Comparison of ENCODE assay signal across 10 mouse cellular contexts in the genomic region with DNA sequence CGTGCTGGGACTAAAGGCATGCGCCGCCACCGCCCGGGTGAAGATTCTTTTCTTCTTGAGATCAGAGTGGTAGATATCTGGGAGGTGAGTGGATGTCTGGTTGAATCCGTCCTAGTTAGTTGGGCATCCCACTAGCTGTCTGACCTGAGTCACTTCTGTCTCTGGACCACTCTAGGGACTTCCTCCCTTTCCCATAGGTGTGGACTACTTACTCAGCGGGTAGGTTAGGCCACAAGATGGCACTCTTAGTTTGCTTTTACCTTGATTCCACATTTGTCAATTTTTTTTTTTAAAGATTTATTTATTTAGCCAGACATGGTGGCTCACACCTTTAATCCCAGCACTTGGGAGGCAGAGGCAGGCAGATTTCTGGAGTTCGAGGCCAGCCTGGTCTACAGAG. TPM values are rescaled to one million over a fixed set of nuclear protein-coding genes. Genes with fewer than 3 reads are reported as not detected.
DNase-seq lines count a peak whose midpoint lies in the region; ATAC-seq and TF ChIP-seq lines count a peak whose summit lies in the region.
"Had no signal": no experiment of that assay in that cellular context is flagged by ENCODE, and none has a peak within 500 bp of the region (broad histone marks: within the 10 kb centered on the region; RNA-seq: fewer than 3 reads in every experiment).

No protein-coding gene starts in this region.

- H3K27ac ChIP-seq in hindbrain, postnatal 0 days: no peak overlapping the region
- H3K27ac ChIP-seq in hindbrain, embryonic 10.5 days: no peak overlapping the region
- no peak overlapping the region for H3K27ac ChIP-seq in stomach, postnatal 0 days (replicated peaks)
- H3K27ac ChIP-seq in neural tube, embryonic 15.5 days (replicated peaks): no peak overlapping the region
- no peak overlapping the region for H3K27ac ChIP-seq in midbrain, embryonic 16.5 days (ENCODE audit: low read length)
- H3K27ac ChIP-seq: embryonic facial prominence, embryonic 13.5 days; heart, embryonic 10.5 days had no signal

- no peak overlapping the region for H3K9ac ChIP-seq in hindbrain, postnatal 0 days (replicated peaks; ENCODE audit: low read length)
- H3K9ac ChIP-seq in stomach, postnatal 0 days (ENCODE audit: low read length): no peak overlapping the region
- H3K9ac ChIP-seq in neural tube, embryonic 15.5 days (replicated peaks): no peak overlapping the region
- H3K9ac ChIP-seq in midbrain, embryonic 16.5 days (ENCODE audit: low read depth, low read length): no peak overlapping the region
- H3K9ac ChIP-seq: embryonic facial prominence, embryonic 13.5 days had no signal

- no peak for ATAC-seq in hindbrain, postnatal 0 days
- ATAC-seq in stomach, postnatal 0 days (ENCODE audit: low FRiP score, low TSS enrichment): no peak
- ATAC-seq in neural tube, embryonic 15.5 days (ENCODE audit: low FRiP score): no peak
- ATAC-seq in midbrain, embryonic 16.5 days: no peak

- TF ChIP-seq CTCF in hindbrain, postnatal 0 days (IDR thresholded peaks at IDR 0.05; ENCODE audit: low read depth): peak; percentile 57
- TF ChIP-seq CTCF in stomach, postnatal 0 days (IDR thresholded peaks at IDR 0.05; ENCODE audit: low read depth): peak; percentile 70

- no peak for TF ChIP-seq EP300 in stomach, postnatal 0 days (optimal IDR thresholded peaks at IDR 0.05)

- H3K4me3 ChIP-seq in hindbrain, postnatal 0 days (ENCODE audit: low read length): no peak overlapping the region
- no peak overlapping the region for H3K4me3 ChIP-seq in hindbrain, embryonic 10.5 days
- H3K4me3 ChIP-seq in stomach, postnatal 0 days (ENCODE audit: low read depth, low read length): no peak overlapping the region
- H3K4me3 ChIP-seq in neural tube, embryonic 15.5 days (replicated peaks): no peak overlapping the region
- H3K4me3 ChIP-seq in midbrain, embryonic 16.5 days (ENCODE audit: low read depth, low read length): no peak overlapping the region
- H3K4me3 ChIP-seq: embryonic facial prominence, embryonic 13.5 days; heart, embryonic 10.5 days had no signal

- no peak overlapping the region for H3K4me2 ChIP-seq in hindbrain, postnatal 0 days (ENCODE audit: low read depth, low read length)
- H3K4me2 ChIP-seq in stomach, postnatal 0 days (replicated peaks; ENCODE audit: low read depth): no peak overlapping the region
- no peak overlapping the region for H3K4me2 ChIP-seq in neural tube, embryonic 15.5 days
- no peak overlapping the region for H3K4me2 ChIP-seq in midbrain, embryonic 16.5 days (ENCODE audit: low read length)
- H3K4me2 ChIP-seq: embryonic facial prominence, embryonic 13.5 days had no signal

- H3K4me1 ChIP-seq in hindbrain, postnatal 0 days (ENCODE audit: insufficient read depth, low read length): no peaks in the 10 kb centered on the region
- H3K4me1 ChIP-seq in hindbrain, embryonic 10.5 days (replicated peaks): peaks cover 7% of the 10 kb centered on the region
- no peaks in the 10 kb centered on the region for H3K4me1 ChIP-seq in stomach, postnatal 0 days (replicated peaks; ENCODE audit: control insufficient read depth, insufficient read depth)
- no peaks in the 10 kb centered on the region for H3K4me1 ChIP-seq in neural tube, embryonic 15.5 days
- H3K4me1 ChIP-seq in midbrain, embryonic 16.5 days (ENCODE audit: control insufficient read depth, insufficient read depth, low read length): no peaks in the 10 kb centered on the region
- H3K4me1 ChIP-seq: embryonic facial prominence, embryonic 13.5 days had no signal

- no peaks in the 10 kb centered on the region for H3K27me3 ChIP-seq in hindbrain, postnatal 0 days (ENCODE audit: insufficient read depth, low read length)
- H3K27me3 ChIP-seq in hindbrain, embryonic 10.5 days (ENCODE audit: insufficient read depth, poor library complexity, severe bottlenecking): no peaks in the 10 kb centered on the region
- H3K27me3 ChIP-seq in stomach, postnatal 0 days (ENCODE audit: control insufficient read depth, insufficient read depth, low read length): no peaks in the 10 kb centered on the region
- H3K27me3 ChIP-seq in neural tube, embryonic 15.5 days (replicated peaks): no peaks in the 10 kb centered on the region
- no peaks in the 10 kb centered on the region for H3K27me3 ChIP-seq in midbrain, embryonic 16.5 days (ENCODE audit: control insufficient read depth, insufficient read depth, low read depth, low read length)
- H3K27me3 ChIP-seq: embryonic facial prominence, embryonic 13.5 days had no signal

- 93% methylated on average over 8 of the region's 8 CpGs for WGBS in hindbrain, postnatal 0 days
- 94% methylated on average over 8 of the region's 8 CpGs for WGBS in hindbrain, embryonic 10.5 days
- 88% methylated on average over 8 of the region's 8 CpGs for WGBS in stomach, postnatal 0 days
- WGBS in neural tube, embryonic 15.5 days: 93% methylated on average over 8 of the region's 8 CpGs
- 93% methylated on average over 8 of the region's 8 CpGs for WGBS in midbrain, embryonic 16.5 days

- H3K9me3 ChIP-seq in hindbrain, postnatal 0 days (ENCODE audit: low read length): no peaks in the 10 kb centered on the region
- no peaks in the 10 kb centered on the region for H3K9me3 ChIP-seq in hindbrain, embryonic 10.5 days
- H3K9me3 ChIP-seq in stomach, postnatal 0 days (ENCODE audit: control insufficient read depth, low read length): no peaks in the 10 kb centered on the region
- H3K9me3 ChIP-seq in neural tube, embryonic 15.5 days (replicated peaks): no peaks in the 10 kb centered on the region
- H3K9me3 ChIP-seq in midbrain, embryonic 16.5 days (replicated peaks; ENCODE audit: control insufficient read depth, low read length, poor library complexity, severe bottlenecking): no peaks in the 10 kb centered on the region
- H3K9me3 ChIP-seq: embryonic facial prominence, embryonic 13.5 days; heart, embryonic 10.5 days had no signal

- H3K36me3 ChIP-seq in hindbrain, postnatal 0 days (ENCODE audit: insufficient read depth, low read length): no peaks in the 10 kb centered on the region
- H3K36me3 ChIP-seq in hindbrain, embryonic 10.5 days: peaks cover 24% of the 10 kb centered on the region
- H3K36me3 ChIP-seq in stomach, postnatal 0 days (ENCODE audit: control insufficient read depth, insufficient read depth, low read length): peaks cover 2% of the 10 kb centered on the region; the same call in 1 of the 2 replicates
- H3K36me3 ChIP-seq in neural tube, embryonic 15.5 days: peaks cover 6% of the 10 kb centered on the region
- H3K36me3 ChIP-seq in midbrain, embryonic 16.5 days (ENCODE audit: control insufficient read depth, insufficient read depth, low read length): no peaks in the 10 kb centered on the region

- DNase-seq in hindbrain, postnatal 0 days (ENCODE audit: low spot score): peak; percentile 56
- DNase-seq in hindbrain, embryonic 10.5 days (ENCODE audit: low spot score): no peak
- peak; percentile 37 to 54 for DNase-seq in spleen, postnatal 36 days (ENCODE audit: low spot score in 2 of 2)
- DNase-seq in spleen, adult 12 weeks (ENCODE audit: low spot score): no peak
- peak; percentile 60 for DNase-seq in brain, adult 2 months (ENCODE audit: low read depth, low spot score)
- no peak for DNase-seq in stomach, postnatal 0 days (ENCODE audit: low spot score)

RNA-seq across cellular contexts. Expression of gene Srebf2, which starts 7.8 kb away (rescaled TPM):
- 256 and 266 TPM in 2 replicates for total RNA-seq in hindbrain, postnatal 0 days (2014; rRNA removed)
- polyA plus RNA-seq in hindbrain, postnatal 0 days (2015; fragmentation: Nextera tagmentation; extraction: Ambion mirVana): 139 and 145 TPM in 2 replicates
- polyA plus RNA-seq in hindbrain, embryonic 10.5 days (2016; fragmentation: Nextera tagmentation; extraction: Ambion mirVana): 211 and 242 TPM in 2 replicates
- 119 and 127 TPM in 2 replicates for polyA plus RNA-seq in stomach, postnatal 0 days (2015; fragmentation: Nextera tagmentation; extraction: Ambion mirVana)
- 187 and 190 TPM in 2 replicates for polyA plus RNA-seq in neural tube, embryonic 15.5 days (2015; fragmentation: Nextera tagmentation; extraction: Ambion mirVana)
- 194 and 218 TPM in 2 replicates for polyA plus RNA-seq in midbrain, embryonic 16.5 days (2015; fragmentation: Nextera tagmentation; extraction: Ambion mirVana)

RNA-seq across cellular contexts. Expression of gene Ccdc134, which starts 11.5 kb away (rescaled TPM):
- 15.5 and 16.0 TPM in 2 replicates for total RNA-seq in hindbrain, postnatal 0 days (2014; rRNA removed)
- polyA plus RNA-seq in hindbrain, postnatal 0 days (2015; fragmentation: Nextera tagmentation; extraction: Ambion mirVana): 6.4 and 8.4 TPM in 2 replicates
- polyA plus RNA-seq in hindbrain, embryonic 10.5 days (2016; fragmentation: Nextera tagmentation; extraction: Ambion mirVana): 19.6 and 23.4 TPM in 2 replicates
- polyA plus RNA-seq in stomach, postnatal 0 days (2015; fragmentation: Nextera tagmentation; extraction: Ambion mirVana): 8.2 and 8.5 TPM in 2 replicates
- polyA plus RNA-seq in neural tube, embryonic 15.5 days (2015; fragmentation: Nextera tagmentation; extraction: Ambion mirVana): 11.1 and 13.6 TPM in 2 replicates
- 10.5 and 11.3 TPM in 2 replicates for polyA plus RNA-seq in midbrain, embryonic 16.5 days (2015; fragmentation: Nextera tagmentation; extraction: Ambion mirVana)

Comparison
In these comparisons a context has a peak if more than half of its experiments do, and no peak if none do; other contexts are left out.
1. DNase-seq: peak in hindbrain, postnatal 0 days (single experiment), spleen, postnatal 36 days (2 of 2) and brain, adult 2 months (single experiment); none in hindbrain, embryonic 10.5 days (single experiment), spleen, adult 12 weeks (single experiment) and stomach, postnatal 0 days (single experiment).